Mouse (Mus musculus): Measurements from ENCODE around the gene Fbxw27.
A peak's percentile ranks its signal among the peaks of the same experiment; 100 is the strongest.
"Not testable (repeated sequence)": the region's sequence is repeated elsewhere in the genome, so short reads cannot be mapped to it uniquely, and the experiment has no call there.

Gene Fbxw27

DNA sequence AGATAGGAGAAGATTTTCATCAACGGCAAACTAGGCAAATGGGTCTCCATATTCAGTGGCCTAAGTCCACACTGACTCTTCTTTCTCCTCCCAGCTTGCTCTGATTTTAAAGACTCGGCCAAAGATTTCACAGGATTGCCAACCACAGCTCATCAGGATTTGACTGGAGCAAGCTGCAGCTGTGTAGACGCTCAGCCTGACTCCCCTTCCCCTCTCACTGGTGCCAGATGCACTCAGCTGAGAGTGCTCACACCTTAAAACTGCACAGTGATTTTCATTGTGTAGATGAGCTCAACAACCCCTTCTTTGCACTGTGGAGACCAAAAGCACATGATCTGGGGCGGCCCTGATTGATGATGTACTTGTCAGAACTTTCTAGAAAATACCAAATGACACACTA is at the start of gene Fbxw27:
Gene Fbxw27 (minus strand): TSS at position 101 of the 400 bp plus-strand sequence.
- DNase-seq (ENCODE audit: low spot score) = not testable (repeated sequence)

- no peak for DNase-seq (ENCODE audit: low spot score)
These were observed 42.6 kb upstream of the Fbxw27 start for GRCm38 (mm10) chr9:109833088-109833412.

DNA sequence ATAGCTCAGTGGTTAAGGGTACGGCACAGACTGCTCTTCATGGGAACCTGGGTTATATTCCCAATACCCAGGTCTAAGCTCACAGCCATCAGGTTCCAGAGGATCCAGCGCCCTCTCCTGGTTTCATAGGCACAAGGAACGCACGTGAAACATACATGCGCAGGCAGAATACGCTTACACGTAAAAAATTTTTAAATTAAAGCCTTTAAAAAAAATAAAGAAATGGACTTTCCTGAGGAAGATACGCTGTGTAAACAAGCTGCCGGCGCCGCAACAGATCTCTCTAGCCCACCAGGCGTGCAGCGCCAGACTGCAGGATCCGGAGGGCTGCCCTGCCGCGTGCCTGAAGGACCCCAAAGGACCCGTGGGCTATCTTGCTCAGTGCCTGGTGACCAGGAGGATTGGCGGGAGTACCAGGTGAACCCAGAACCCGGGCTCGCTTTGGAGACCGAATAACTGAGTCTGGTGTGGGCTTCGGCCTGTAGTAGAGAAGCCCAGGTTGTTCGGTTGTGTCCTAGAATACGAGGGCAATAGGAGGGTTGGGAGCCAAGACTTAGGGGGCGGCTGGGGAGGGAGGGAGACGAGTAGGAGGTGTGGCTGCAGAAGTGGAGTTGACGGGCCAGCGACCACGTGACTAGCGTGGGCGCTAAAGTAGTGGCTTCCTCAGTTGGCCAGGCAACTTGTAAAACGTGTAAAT is 42.1 kb upstream of the Fbxw27 start, which contains the start of gene Nme6:
Gene Nme6 (plus strand): TSS at position 359 of the 697 bp plus-strand sequence.
- DNase-seq (ENCODE audit: low spot score) = peak; percentile 90

DNA sequence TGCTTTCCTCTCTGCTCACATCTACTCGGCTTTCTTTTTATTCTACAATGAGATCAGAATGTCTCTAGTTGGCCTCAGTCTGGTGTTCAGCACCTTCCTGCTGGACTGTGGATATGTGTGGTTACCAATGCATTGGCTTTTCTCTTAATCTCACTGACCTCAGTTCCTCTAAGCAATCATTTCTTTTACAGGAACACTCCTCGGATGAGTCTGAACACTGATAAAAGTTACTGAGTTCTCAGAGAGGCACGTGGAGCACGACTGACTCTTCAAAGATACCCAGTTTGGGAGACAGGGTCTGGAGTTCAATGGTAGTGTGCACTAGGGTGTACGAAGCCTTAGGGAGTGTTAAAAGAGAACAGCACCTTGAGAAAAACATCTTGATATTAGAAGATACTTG is 35.7 kb upstream of the Fbxw27 start:
- DNase-seq (ENCODE audit: low spot score) = no peak

GRCm38 (mm10) chr9:109825739-109826138 is 35.3 kb upstream of the Fbxw27 start:
- no peak for DNase-seq (ENCODE audit: low spot score)

GRCm38 (mm10) chr9:109816341-109816740 is 25.9 kb upstream of the Fbxw27 start:
- DNase-seq (ENCODE audit: low spot score) = no peak

DNA sequence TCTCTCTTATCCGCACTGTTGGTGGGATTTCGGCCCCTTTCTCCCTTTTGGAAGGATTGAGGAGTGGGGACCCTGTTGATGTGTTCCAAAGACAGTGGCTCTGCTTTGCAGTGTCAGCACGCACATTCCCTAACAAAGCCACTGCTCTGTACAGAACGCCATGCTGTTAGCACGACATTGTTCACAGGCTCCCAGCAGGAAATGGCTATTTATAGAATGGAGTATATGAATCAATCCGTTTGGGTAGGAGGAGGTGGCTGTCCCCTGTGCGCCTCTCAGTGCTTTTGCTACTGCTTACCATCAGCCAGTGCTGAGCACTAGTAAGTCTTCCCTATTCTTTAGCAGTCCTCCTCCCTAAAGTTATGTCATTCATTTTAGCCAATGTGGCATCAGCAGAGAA is 23.0 kb upstream of the Fbxw27 start:
- DNase-seq (ENCODE audit: low spot score) = peak; percentile 15

DNA sequence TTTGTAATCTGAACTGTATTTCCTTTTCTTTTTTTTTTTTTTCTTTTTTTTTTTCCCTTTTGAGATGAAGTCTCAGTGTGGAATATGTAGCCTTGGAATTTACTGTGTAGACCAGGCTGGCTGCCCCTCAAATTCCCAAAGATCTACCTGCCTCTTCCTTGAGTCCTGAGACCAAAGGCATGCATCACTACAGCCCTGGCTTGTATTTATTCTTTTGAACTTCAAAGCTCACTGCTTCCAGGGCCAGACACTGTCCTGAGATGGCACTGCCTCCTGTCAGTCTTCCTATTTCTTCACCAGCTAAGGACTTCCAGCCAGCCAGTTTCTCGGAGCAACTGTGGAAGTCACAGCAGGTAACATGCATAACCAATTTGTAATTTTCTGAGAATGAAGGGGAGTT is 21.5 kb upstream of the Fbxw27 start, which contains the start of gene Spink8:
Gene Spink8 (plus strand): TSS at position 301 of the 400 bp plus-strand sequence.
- no peak for DNase-seq (ENCODE audit: low spot score)

DNA sequence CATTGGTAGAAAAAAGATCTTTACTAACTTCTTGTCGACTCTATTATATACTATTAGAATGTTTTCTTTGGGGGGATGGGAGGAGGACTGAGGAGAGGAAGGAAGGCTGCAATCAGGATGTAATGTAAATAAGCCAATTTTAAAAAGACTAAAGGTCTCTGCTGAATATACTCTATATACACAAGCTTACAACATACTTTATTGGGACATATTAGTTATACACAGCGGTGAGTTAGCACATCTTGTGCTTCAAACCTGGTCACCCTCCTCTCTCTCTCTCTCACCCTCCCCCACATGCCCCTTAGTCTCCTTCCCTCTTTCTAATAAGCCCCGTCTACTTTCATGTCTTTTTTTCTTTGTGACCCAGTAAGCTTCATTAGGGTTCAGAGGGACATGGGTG is 17.4 kb upstream of the Fbxw27 start:
- DNase-seq (ENCODE audit: low spot score) = no peak

- no peak for DNase-seq (ENCODE audit: low spot score)
These were observed 16.3 kb upstream of the Fbxw27 start for GRCm38 (mm10) chr9:109806695-109807293.

DNA sequence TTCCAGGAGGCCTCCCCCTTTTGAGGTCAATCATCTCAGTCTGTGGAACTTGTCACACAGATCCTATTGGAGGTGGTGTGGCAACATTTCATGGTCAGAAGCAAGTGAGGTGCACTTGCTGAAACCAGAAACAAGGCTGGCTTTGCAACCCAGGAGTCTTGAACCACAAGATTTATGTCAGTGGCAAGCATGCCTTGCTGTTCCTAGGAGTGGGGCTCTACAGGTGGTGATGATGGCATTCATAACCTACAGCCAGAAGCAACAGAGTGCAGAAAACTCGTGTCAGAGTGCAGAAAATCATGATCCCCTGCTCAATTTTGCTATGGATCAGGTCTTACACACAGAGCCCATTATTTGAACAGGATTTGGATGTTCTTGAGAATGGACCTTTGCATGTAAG is 15.8 kb upstream of the Fbxw27 start:
- no peak for DNase-seq (ENCODE audit: low spot score)

DNA sequence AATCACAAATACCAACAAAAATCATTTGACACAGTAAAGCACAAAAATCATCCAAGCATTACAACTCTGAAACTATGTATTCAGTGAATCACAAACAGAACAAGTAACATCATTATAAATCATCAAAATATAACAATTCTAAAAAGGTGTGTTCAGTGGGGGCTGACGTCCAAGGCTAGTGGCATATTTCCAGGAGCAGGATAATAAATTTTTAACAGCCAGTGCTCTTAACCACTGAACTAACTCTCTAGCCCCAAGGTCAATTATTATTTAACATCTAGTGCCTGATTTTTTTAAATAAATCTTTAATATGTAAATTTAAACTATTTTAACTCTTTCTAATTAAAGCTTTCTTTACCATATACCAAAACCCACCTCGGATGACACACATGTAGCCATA is 15.1 kb upstream of the Fbxw27 start:
- not testable (repeated sequence) for DNase-seq (ENCODE audit: low spot score)

GRCm38 (mm10) chr9:109798051-109798450 is 7.6 kb upstream of the Fbxw27 start:
- DNase-seq (ENCODE audit: low spot score) = peak; percentile 52

DNA sequence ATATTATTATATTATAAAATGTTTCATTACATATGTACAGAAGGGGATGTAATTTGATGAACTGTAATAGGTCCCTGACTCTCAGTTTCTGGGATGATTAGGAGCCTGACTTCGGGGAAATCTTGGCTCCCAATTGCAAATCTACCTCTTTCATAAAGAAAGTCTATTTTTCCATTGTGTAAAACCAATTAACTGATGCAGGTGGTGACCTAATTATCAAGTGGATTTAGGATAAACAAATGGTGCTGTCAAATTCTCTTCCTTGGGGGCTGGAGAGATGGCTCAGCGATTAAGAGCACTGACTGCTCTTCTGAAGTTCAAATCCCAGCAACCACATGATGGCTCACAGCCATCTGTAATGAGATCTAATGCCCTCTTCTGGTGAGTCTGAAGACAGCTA is 5.3 kb upstream of the Fbxw27 start:
- no peak for DNase-seq (ENCODE audit: low spot score)

DNA sequence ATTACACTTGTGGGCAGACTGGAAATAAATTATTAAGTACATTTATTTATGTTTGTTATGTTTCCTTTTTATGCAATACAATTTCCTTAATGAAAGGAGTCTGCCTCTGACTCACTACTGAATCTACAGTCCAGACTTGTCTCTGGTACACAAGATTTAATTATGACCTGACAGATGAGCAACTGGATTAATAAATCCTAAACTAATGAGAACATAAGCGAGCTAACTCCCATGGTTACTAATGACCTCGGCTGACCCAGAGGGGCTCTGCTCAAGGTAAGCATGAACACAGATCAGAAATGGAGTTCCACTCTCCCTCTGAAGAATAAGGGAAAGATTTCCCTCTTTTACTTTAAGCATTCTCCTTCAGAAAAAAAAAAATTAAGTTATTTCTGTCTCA is 4.8 kb upstream of the Fbxw27 start:
- DNase-seq (ENCODE audit: low spot score) = no peak

DNA sequence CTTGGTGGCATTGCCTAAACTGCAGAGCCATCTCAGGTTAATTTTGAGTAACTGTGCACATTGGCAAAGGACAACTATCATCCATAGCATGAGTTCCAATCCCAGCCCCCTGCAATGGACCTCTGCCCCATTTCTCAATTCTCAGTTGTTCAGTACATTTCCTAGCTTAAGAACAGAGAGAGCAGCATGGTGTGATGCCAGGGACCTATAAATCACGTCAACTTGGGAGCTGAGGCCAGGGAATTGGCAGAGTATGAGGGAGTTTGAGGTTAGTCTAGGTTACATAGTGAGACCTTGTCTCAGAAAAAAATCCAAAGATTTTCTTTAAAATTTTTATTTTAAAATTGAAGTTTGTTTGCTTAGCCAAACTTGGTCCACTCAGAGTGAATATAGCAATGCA is 23.6 kb downstream of the Fbxw27 start:
- not testable (repeated sequence) for DNase-seq (ENCODE audit: low spot score)

DNA sequence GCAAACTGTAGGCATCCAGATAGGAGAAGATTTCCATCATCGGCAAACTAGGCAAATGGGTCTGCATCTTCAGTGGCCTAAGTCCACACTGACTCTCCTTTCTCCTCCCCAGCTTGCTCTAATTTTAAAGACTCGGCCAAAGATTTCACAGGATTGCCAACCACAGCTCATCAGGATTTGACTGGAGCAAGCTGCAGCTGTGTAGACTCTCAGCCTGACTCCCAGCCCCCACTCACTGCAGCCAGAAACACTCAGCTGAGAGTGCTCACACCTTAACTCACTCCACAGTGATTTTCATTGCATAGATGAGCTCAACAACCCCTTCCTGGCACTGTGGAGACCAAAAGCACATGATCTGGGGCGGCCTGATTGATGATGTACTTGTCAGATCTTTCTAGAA is 44.5 kb downstream of the Fbxw27 start, which contains the start of gene Fbxw26:
Gene Fbxw26 (minus strand): TSS at position 101 of the 400 bp plus-strand sequence.
- not testable (repeated sequence) for DNase-seq (ENCODE audit: low spot score)
